Mouse (Mus musculus) MEL (cell line): ENCODE data around the gene Gm20388. TPM values are rescaled to one million over a fixed set of nuclear protein-coding genes. Genes with fewer than 3 reads are reported as not detected.

Source experiments
- DNase-seq: peaks from one replicate; pipeline ENCODE4 v3.0.0; 2011; ENCODE audit warnings: low read depth, low spot score
- H3K27ac ChIP-seq: 2 replicates; pipeline ENCODE4 v1.5.1; 2012; ENCODE audit warnings: low read depth, mild to moderate bottlenecking, control low read depth, low read length, moderate library complexity; ENCODE audit not compliant: control insufficient read depth
- H3K27me3 ChIP-seq, 2 experiments: fragments of 150-350 bp in 1 of 2; sonication (generic) in 1 of 2; 2 replicates each; pipeline ENCODE4 v1.6.1; 2012; ENCODE audit warnings: low read length in 2 of 2, mild to moderate bottlenecking in 2 of 2, improper control_type of control experiment in 1 of 2, moderate library complexity in 1 of 2; ENCODE audit not compliant: insufficient read depth in 2 of 2, control insufficient read depth in 1 of 2
- H3K36me3 ChIP-seq, 2 experiments: 2 replicates each; pipeline ENCODE4 v1.6.1; 2012 to 2014; ENCODE audit warnings: low read length in 2 of 2, improper control_type of control experiment in 1 of 2, inconsistent platforms in 1 of 2, mild to moderate bottlenecking in 1 of 2; ENCODE audit not compliant: insufficient read depth in 2 of 2, control insufficient read depth in 1 of 2
- H3K4me1 ChIP-seq, 2 experiments: fragments of 150-350 bp in 1 of 2; sonication (generic) in 1 of 2; 2 replicates each; pipeline ENCODE4 v1.6.1; 2012; ENCODE audit warnings: low read length in 2 of 2, improper control_type of control experiment in 1 of 2, mild to moderate bottlenecking in 1 of 2; ENCODE audit not compliant: insufficient read depth in 2 of 2, control insufficient read depth in 1 of 2
- H3K4me3 ChIP-seq, 2 experiments: fragments of 150-350 bp in 1 of 2; sonication (generic) in 1 of 2; 2 replicates each; pipeline ENCODE4 v1.5.1; 2012; ENCODE audit warnings: low read depth in 2 of 2, low read length in 2 of 2, mild to moderate bottlenecking in 2 of 2, moderate library complexity in 2 of 2, control low read depth in 1 of 2, improper control_type of control experiment in 1 of 2; ENCODE audit not compliant: control insufficient read depth in 1 of 2, insufficient read depth in 1 of 2
- H3K79me2 ChIP-seq: 2 replicates; pipeline ENCODE4 v1.6.1; 2012; ENCODE audit warnings: mild to moderate bottlenecking, low read length, moderate library complexity; ENCODE audit not compliant: control insufficient read depth, poor library complexity, insufficient read depth
- H3K9ac ChIP-seq: 2 replicates; pipeline ENCODE4 v1.6.1; 2012; ENCODE audit warnings: low read depth, mild to moderate bottlenecking, control low read depth, low read length, moderate library complexity; ENCODE audit not compliant: control insufficient read depth, poor library complexity, severe bottlenecking
- H3K9me3 ChIP-seq: fragments of 150-350 bp; sonication (generic); replicated peaks from 2 replicates; pipeline ENCODE4 v1.6.1; 2012; ENCODE audit warnings: mild to moderate bottlenecking, low read length, improper control_type of control experiment, moderate library complexity; ENCODE audit not compliant: insufficient read depth
- BHLHE40 ChIP-seq: IDR thresholded peaks from 2 replicates; pipeline ENCODE4 v1.6.1; 2012; ENCODE audit warnings: low read depth, mild to moderate bottlenecking, inconsistent platforms, low read length, improper control_type of control experiment, borderline replicate concordance
- CHD1 ChIP-seq: IDR thresholded peaks from 2 replicates; pipeline ENCODE4 v1.6.1; 2012; ENCODE audit warnings: low read depth, mild to moderate bottlenecking, inconsistent platforms, low read length, improper control_type of control experiment
- CHD2 ChIP-seq: IDR thresholded peaks from 2 replicates; pipeline ENCODE4 v1.6.1; 2011; ENCODE audit warnings: low read length, improper control_type of control experiment
- CTCF ChIP-seq, 3 experiments: IDR thresholded peaks in 2 of 3; conservative IDR thresholded peaks in 1 of 3; 2 replicates each; pipeline ENCODE4 v1.5.1; 2011 to 2012; ENCODE audit warnings: low read length in 3 of 3, low read depth in 2 of 3, mild to moderate bottlenecking in 2 of 3, improper control_type of control experiment in 1 of 3, inconsistent platforms in 1 of 3, mixed read lengths in 1 of 3, moderate library complexity in 1 of 3; ENCODE audit not compliant: control insufficient read depth in 1 of 3, insufficient read depth in 1 of 3, poor library complexity in 1 of 3, severe bottlenecking in 1 of 3
- E2F4 ChIP-seq: IDR thresholded peaks from 2 replicates; pipeline ENCODE4 v1.6.1; 2011; ENCODE audit warnings: low read depth, low read length, improper control_type of control experiment, borderline replicate concordance
- EP300 ChIP-seq, 2 experiments: IDR thresholded peaks; 2 replicates each; pipeline ENCODE4 v1.6.1; 2011; ENCODE audit warnings: improper control_type of control experiment in 2 of 2, low read length in 2 of 2, low read depth in 1 of 2, mild to moderate bottlenecking in 1 of 2
- JUND ChIP-seq: IDR thresholded peaks from 2 replicates; pipeline ENCODE4 v1.6.1; 2011; ENCODE audit warnings: low read depth, mild to moderate bottlenecking, improper control_type of control experiment, low read length
- KAT2A ChIP-seq: conservative IDR thresholded peaks from 2 replicates; pipeline ENCODE4 v1.6.1; 2012; ENCODE audit warnings: low read depth, low read length, improper control_type of control experiment, inconsistent platforms
- MAZ ChIP-seq: IDR thresholded peaks from 2 replicates; pipeline ENCODE4 v1.6.1; 2012; ENCODE audit warnings: low read depth, mild to moderate bottlenecking, inconsistent platforms, low read length, improper control_type of control experiment
- RAD21 ChIP-seq: IDR thresholded peaks from 2 replicates; pipeline ENCODE4 v1.6.1; 2011; ENCODE audit warnings: mild to moderate bottlenecking, low read depth, low read length, improper control_type of control experiment
- SMC3 ChIP-seq: IDR thresholded peaks from 2 replicates; pipeline ENCODE4 v1.6.1; 2011; ENCODE audit warnings: low read depth, low read length, improper control_type of control experiment
- TBP ChIP-seq: IDR thresholded peaks from 2 replicates; pipeline ENCODE4 v1.8.0; 2011; ENCODE audit warnings: low read depth, low read length, improper control_type of control experiment
- TCF12 ChIP-seq: IDR thresholded peaks from 2 replicates; pipeline ENCODE4 v1.6.1; 2014; ENCODE audit warnings: low read depth, mild to moderate bottlenecking, inconsistent platforms, low read length, improper control_type of control experiment, moderate library complexity
- USF1 ChIP-seq: IDR thresholded peaks from 2 replicates; pipeline ENCODE4 v1.6.1; 2014; ENCODE audit warnings: low read depth, mild to moderate bottlenecking, inconsistent platforms, low read length, improper control_type of control experiment, moderate library complexity
- USF2 ChIP-seq, 2 experiments: IDR thresholded peaks; 2 replicates each; pipeline ENCODE4 v1.6.1; 2011 to 2012; ENCODE audit warnings: improper control_type of control experiment in 2 of 2, low read length in 2 of 2, borderline replicate concordance in 1 of 2, inconsistent platforms in 1 of 2, low read depth in 1 of 2, mild to moderate bottlenecking in 1 of 2; ENCODE audit not compliant: insufficient read depth in 1 of 2
- ZC3H11A ChIP-seq: IDR thresholded peaks from 2 replicates; pipeline ENCODE4 v1.6.1; 2012; ENCODE audit warnings: low read depth, mild to moderate bottlenecking, inconsistent platforms, low read length, improper control_type of control experiment
- ZKSCAN1 ChIP-seq: IDR thresholded peaks from 2 replicates; pipeline ENCODE4 v1.6.1; 2012; ENCODE audit warnings: low read depth, mild to moderate bottlenecking, inconsistent platforms, low read length, improper control_type of control experiment, moderate library complexity
- ZMIZ1 ChIP-seq: IDR thresholded peaks from 2 replicates; pipeline ENCODE4 v1.6.1; 2012; ENCODE audit warnings: low read depth, mild to moderate bottlenecking, inconsistent platforms, low read length, improper control_type of control experiment, moderate library complexity
- polyA plus RNA-seq, 2 experiments: library from polyadenylated mRNA; stranded (reverse) in 1 of 2; unstranded in 1 of 2; fragments of >175 nt in 1 of 2; fragments of >200 nt in 1 of 2; gene quantifications; 2 replicates each; pipeline versions ENCODE4 v1.2.1 to v1.2.4; 2012; ENCODE audit warnings: low replicate concordance in 2 of 2, low read depth in 1 of 2; ENCODE audit not compliant: insufficient read length in 2 of 2, insufficient read depth in 1 of 2, missing spikeins in 1 of 2
- total RNA-seq: library from RNA; depleted of rRNA; stranded (reverse); fragments of 300-350 nt; gene quantifications from 2 replicates; pipeline ENCODE4 v1.2.3, GENCODE M21; 2012

Gm20388 gene
- total and polyA plus RNA-seq, 3 experiments, result 11.1 to 17.8 TPM; not detected in 1

- Histone ChIP-seq H3K4me3 (no peak overlapping the region), H3K4me1 (0 out of 4 replicates have a peak, but pooled peaks cover 0 to 11% of the 10 kb centered on the region in 2 experiments), H3K27me3 (peaks cover 0 to 2% of the 10 kb centered on the region in 2 experiments; a peak in 1 of 4 replicates), H3K79me2 (no peaks in the 10 kb centered on the region), H3K36me3 (no peaks in the 10 kb centered on the region; a peak in 1 of 4 replicates), H3K9ac (no peak overlapping the region), H3K27ac (no peak overlapping the region), H3K9me3 (no peaks in the 10 kb centered on the region)
- no peak for TF ChIP-seq USF1
- no peak for TF ChIP-seq CTCF (IDR thresholded peaks at IDR 0.05 in 2 of 3, conservative IDR thresholded peaks at IDR 0.05 in 1 of 3; ENCODE audit: control insufficient read depth in 1 of 3, insufficient read depth in 1 of 3, low read depth in 2 of 3, low read length in 3 of 3, poor library complexity in 1 of 3, severe bottlenecking in 1 of 3)
- no peak for TF ChIP-seq KAT2A
- TF ChIP-seq SMC3, result no peak
- TF ChIP-seq CHD2, result no peak
- no peak for DNase-seq
Observed at GRCm38 (mm10) chr8:119883281-119883680, 27.4 kb upstream of the Gm20388 start.

DNA sequence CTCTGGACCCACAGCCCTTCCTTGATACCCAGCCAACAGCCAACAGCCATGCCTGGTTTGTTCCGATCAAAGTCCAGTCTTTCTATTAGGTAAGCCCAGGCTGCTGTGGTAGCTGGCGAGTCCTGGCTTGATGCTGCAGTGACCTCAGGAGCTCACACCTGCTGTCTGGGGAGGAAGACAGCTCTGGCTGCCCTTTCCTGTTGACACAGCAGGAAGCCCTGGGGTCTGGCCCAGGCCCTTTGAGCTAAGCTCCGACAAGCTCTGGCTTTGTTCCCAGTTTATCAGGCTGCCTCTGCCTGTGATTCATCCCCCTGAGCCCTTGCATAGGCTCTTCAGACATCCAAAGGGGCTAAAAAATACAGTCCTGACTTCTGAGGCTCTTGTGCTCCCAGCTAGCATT, 25.0 kb upstream of the Gm20388 start:
- H3K4me3 ChIP-seq, result no peak overlapping the region
- H3K27me3 ChIP-seq, result 0 out of 4 replicates have a peak, but pooled peaks cover 0 to 2% of the 10 kb centered on the region in 2 experiments
- 0 out of 4 replicates have a peak, but pooled peaks cover 0 to 14% of the 10 kb centered on the region in 2 experiments for H3K4me1 ChIP-seq
- H3K36me3 ChIP-seq, result no peaks in the 10 kb centered on the region; a peak in 1 of 4 replicates
- H3K27ac ChIP-seq, result no peak overlapping the region
- TF ChIP-seq JUND (no peak), E2F4 (no peak), ZKSCAN1 (no peak), MAZ (no peak), ZMIZ1 (no peak), TBP (no peak), EP300 (IDR thresholded peaks at IDR 0.05; ENCODE audit: low read depth in 1 of 2, low read length in 2 of 2) (no peak), CHD1 (no peak), SMC3 (no peak), KAT2A (no peak), BHLHE40 (no peak), RAD21 (no peak), ZC3H11A (no peak), USF2 (IDR thresholded peaks at IDR 0.05; ENCODE audit: borderline replicate concordance in 1 of 2, insufficient read depth in 1 of 2, low read depth in 1 of 2, low read length in 2 of 2) (no peak), TCF12 (no peak)
- TF ChIP-seq, all 39 proteins: peak for 0
- Histone ChIP-seq H3K9me3 (no peaks in the 10 kb centered on the region), H3K9ac (no peak overlapping the region), H3K79me2 (no peaks in the 10 kb centered on the region)
- DNase-seq, result peak; percentile 49
